Mouse (Mus musculus) cerebellum, adult (tissue): ENCODE data around the gene Uimc1.
"Not testable (repeated sequence)": the region's sequence is repeated elsewhere in the genome, so short reads cannot be mapped to it uniquely, and the experiment has no call there.

ENCODE experiments used
- ATAC-seq: cut with Nextera tagmentation; 2 replicates; pipeline ENCODE4 v1.9.2; 2017; ENCODE audit warnings: mild to moderate bottlenecking, moderate library complexity, mixed read lengths; ENCODE audit not compliant: insufficient number of reproducible peaks, low FRiP score, low TSS enrichment

Gene Uimc1

DNA sequence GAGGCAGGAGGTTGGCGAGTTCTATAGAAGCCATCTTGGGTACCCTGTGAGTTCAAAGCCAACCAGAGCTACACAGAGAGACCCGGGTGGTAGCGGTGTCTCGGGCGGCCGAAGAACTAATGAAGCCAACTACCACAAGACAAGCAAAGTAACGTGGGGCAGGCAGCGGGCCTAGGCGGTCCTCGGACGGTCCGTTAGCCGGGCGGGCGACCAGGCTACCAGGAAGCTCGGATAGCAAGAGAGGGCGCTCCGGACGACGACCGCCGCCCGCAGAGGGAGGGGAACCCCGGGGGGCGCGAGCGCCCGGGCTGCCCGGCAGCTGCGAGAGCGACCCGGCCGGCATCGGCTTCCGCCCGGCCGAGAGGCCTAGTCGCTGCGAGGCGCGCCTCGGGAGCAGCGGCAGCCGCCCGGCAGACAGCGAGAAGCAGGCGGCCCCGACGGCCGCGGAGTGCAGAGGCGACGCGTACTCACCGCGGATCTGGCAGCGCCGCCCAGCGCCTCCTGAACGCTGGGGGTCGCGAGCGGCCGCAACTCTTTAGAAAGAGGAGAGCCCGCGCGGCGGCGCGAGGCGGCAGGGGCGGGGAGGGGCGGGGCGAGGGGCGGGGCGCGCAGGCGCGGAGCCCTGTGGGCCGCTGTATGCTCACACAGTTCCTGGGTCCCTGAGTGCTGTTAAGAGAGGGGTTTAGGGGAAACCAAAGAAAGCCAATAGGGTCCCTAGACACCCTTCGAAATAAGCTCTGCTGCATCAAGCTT is at the start of gene Uimc1:
TSS of gene Uimc1 (minus strand) at position 575 of the 753 bp plus-strand sequence.
- peak; percentile 81; the same call in 1 of the 2 replicates for ATAC-seq

GRCm38 (mm10) chr13:55140271-55140670 is 40.2 kb upstream of the Uimc1 start:
- no peak for ATAC-seq

GRCm38 (mm10) chr13:55135382-55135781 is 35.3 kb upstream of the Uimc1 start:
- ATAC-seq = no peak

- no peak for ATAC-seq
These were observed 33.3 kb upstream of the Uimc1 start, which contains the start of gene Gm17617 for GRCm38 (mm10) chr13:55133448-55133847. TSS of gene Gm17617 (minus strand) at chr13:55133548.

DNA sequence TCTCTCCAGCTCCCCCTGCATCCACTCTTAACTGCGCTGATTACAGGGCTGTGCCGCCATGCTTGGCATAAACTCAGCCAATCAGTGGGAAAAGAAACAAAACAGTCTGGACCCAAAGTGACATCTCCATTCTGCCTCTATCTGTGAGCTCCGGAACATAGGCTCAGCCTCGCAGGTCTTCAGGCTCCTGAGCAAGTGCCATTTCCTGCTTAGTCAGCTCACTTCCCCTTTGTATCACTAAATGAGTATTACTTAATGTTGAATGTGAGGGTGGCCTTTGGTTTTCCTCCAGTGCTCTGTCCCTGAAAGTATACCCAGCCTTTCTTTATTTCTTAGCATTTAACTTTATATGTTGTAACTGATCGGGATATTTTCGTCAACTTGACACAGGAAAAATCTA is 24.8 kb upstream of the Uimc1 start:
- ATAC-seq = no peak

- ATAC-seq = no peak
These were observed 14.3 kb upstream of the Uimc1 start for GRCm38 (mm10) chr13:55114375-55114774.

DNA sequence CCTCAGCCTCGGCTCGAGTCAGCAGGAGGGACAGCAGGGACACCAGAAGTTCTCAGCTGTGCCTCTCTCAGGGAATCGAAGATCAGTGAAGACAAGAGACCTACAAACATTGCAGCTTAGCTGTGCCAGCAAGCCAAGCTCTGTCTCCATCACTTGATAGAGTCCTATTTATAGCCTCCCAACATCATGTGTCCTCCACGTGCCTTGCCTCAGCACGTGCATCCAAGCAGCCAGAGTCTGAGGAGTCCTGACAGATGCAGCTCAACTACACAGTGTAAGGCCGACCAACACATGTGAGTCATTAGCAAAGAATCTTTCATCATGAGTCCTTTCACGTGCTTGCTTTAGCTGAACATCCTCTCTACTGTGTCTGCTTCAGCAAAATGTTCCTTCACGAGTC is 7.6 kb upstream of the Uimc1 start:
- no peak for ATAC-seq

- ATAC-seq = no peak
These were observed 7.0 kb upstream of the Uimc1 start for GRCm38 (mm10) chr13:55107116-55107515.

DNA sequence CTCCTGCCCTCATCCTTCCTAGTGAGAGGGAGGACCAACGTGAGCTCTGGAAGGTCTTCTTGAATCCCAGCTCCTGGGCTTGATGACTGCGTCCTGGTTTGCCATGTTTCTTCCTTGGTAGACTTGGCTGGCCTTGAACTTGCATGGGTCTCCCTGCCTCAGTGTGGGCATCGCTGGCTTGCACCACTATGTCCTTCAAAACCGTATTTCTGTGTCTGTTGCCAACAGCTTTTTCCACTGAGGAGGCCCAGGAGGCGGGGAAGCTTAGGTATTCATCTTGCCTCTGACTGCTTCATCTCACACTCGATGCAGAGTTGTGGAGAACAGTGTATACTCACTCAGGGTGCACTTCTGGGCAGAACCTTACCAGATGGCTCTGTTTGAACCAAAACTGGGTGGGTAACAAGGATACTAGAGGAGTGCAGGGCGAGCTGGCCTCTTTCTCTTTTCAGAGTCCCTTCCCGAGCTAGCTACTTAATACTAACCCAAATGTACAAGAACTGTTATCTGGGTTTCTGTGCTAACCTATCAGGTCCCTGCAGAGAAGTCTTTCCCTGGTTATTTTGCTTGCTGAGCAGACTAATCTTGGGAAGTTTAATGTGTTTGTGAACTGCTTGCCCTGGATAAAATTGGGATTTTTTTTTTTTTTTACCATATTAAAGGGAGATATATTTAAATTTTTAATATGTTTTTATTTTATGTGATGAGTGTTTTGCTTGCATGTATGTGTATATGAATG is 6.0 kb upstream of the Uimc1 start:
- ATAC-seq = no peak

GRCm38 (mm10) chr13:55105045-55105952 is 5.2 kb upstream of the Uimc1 start, which contains the start of gene Zfp346:
TSS of gene Zfp346 (plus strand) at chr13:55105311.
- ATAC-seq = peak; percentile 94

GRCm38 (mm10) chr13:55103351-55103750 is 3.3 kb upstream of the Uimc1 start:
- no peak for ATAC-seq

DNA sequence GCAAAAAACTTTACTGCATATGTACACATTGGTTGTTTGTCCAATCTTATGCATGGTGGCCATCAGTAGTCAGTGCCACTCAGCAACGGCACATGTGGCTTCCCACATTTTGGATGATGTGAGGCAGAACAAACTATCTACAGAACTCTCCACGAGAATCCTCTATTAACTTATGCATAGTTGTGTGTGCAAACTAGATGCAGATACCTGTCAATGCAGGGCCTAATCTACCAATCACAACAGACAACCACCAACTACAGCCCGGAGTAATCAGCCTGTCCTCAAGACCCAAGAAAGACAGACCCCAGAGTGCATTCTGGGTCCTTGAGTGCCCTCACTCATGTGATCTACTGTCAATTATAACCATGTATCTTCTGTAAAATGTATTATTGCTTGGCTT is 2.3 kb upstream of the Uimc1 start:
- ATAC-seq = no peak

GRCm38 (mm10) chr13:55101627-55102026 is 1.5 kb upstream of the Uimc1 start:
- no peak for ATAC-seq

DNA sequence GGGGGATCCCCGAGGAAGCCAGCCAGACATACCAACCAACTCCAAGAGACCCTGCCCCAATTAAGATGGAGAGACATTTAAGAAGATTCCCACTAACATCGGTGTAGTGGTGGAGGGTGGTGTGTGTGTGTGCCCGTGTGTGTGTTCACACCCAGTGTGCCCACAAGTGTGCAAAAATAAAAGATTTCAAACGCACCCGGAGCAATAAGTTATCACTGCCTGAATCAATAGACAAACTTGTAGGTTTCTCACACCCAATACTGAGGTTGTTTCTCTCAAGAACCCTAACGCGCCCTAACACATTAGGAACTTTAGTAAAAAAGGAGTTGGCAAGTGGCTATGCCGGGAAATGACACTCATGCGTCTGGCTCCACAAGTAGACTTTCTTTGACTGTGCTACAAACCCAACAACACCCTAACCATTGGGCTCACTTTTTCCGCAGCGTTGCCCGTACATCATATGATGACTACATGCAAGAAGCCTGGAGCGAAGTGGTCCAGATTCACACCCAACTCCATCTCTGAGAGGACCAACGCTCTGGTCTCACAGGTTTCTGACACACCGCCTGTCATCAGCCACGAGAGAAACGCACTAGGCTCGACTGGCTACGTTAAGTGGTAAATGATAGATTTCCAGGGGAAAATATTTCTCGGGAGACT is 904 bp downstream of the Uimc1 start:
- ATAC-seq = no peak

GRCm38 (mm10) chr13:55097841-55098240 is 2.3 kb downstream of the Uimc1 start:
- not testable (repeated sequence) for ATAC-seq

GRCm38 (mm10) chr13:55092588-55092987 is 7.5 kb downstream of the Uimc1 start:
- ATAC-seq = no peak

DNA sequence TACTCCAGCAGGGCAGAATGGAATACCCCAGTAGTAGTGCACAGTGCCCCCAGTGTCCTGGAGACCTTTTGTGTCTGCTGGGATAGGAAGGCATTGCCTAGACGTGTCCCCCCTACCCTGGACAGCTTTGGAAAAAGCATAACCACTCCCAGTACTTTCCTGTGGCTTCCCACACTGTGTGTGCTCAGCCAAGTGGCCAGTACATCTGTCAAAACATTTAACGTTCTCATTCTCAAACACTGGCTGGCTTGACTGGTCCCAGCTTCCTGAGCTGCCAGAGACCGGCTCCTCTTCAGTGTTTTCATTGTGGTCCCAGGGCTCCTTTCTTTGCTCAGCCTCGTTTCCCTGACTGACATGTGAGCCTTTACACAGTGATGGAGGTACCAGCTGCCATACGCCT is 24.5 kb downstream of the Uimc1 start:
- ATAC-seq = no peak

GRCm38 (mm10) chr13:55071322-55071721 is 28.8 kb downstream of the Uimc1 start:
- no peak for ATAC-seq

DNA sequence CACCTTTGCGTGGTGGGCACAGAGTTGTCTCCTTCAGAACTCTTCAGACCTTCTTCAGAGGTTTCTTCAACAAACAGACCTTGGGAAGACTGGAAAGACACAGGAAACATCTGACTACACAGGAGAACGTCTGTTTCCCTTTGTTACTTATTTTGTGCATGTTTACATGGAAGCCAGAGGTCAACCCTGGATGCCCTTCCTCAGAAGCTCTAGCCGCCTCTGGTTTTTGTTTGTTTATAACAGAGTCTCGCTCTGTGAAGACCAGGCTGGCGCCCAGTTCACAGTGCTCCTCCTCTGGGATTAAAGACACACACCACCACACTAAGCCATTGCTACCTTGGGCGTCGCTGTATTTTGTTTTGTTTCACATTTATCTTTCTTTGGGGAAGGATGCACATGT is 30.4 kb downstream of the Uimc1 start:
- ATAC-seq = no peak

DNA sequence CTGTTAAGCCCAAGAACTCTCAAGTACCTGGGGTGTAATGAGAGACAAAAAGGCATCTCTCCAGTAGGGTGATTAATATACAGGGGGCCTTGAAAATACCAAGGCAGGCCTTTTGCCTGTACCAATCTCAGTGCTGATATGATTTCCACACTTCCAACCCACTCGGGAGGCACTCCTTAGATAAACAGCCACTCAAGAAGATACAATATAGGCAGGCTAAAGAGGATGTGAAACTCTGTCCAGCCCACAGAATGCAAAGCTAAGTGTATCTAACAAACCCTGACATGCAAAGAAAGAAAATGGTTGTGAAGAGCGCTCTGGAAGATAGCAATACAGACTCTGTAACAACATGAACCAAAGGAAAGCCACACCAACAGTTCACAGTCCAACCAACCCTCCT is 36.8 kb downstream of the Uimc1 start:
- ATAC-seq = no peak
